Mouse (Mus musculus) thymus, postnatal 10 days (tissue): ENCODE results near the gene Snx6.
"Not testable (repeated sequence)": the region's sequence is repeated elsewhere in the genome, so short reads cannot be mapped to it uniquely, and the experiment has no call there.

ENCODE experiments used
- DNase-seq, 2 experiments: peaks; one replicate each; pipeline ENCODE4 v3.0.0; 2021; ENCODE audit warnings: low spot score in 2 of 2

Snx6 gene

GRCm38 (mm10) chr12:54709691-54710493, 85.6 kb downstream of the Snx6 start:
- not testable (repeated sequence) for DNase-seq

- no peak for DNase-seq
These were observed 96.1 kb downstream of the Snx6 start for GRCm38 (mm10) chr12:54699394-54699793.

GRCm38 (mm10) chr12:54697791-54698250, 97.7 kb downstream of the Snx6 start:
- no peak for DNase-seq

- peak; percentile 37 to 45 for DNase-seq
These were observed 98.4 kb downstream of the Snx6 start for GRCm38 (mm10) chr12:54697003-54697597.
